Mouse (Mus musculus) naive thymus-derived CD4-positive, alpha-beta T cell, adult 5 months (primary cell): ENCODE measurements around the gene Chst7. TPM values are rescaled to one million over a fixed set of nuclear protein-coding genes. Genes with fewer than 3 reads are reported as not detected.

Experiments used
- polyA plus RNA-seq: library from polyadenylated mRNA; unstranded; fragments of 100-300 nt; shearing (Covaris generic); gene quantifications from one replicate; pipeline ENCODE4 v1.2.1, GENCODE M21; 2017

Chst7 gene
- not detected for polyA plus RNA-seq

GRCm38 (mm10) chrX:20059381-20059971 lies at the start of gene Chst7:
Gene Chst7 (plus strand): TSS chrX:20059560.

Other genes starting within 250 kb of the Chst7 start
- 4.4 TPM for gene Slc9a7, start 232.2 kb downstream of the Chst7 start, polyA plus RNA-seq